Mouse (Mus musculus) liver, embryonic 13.5 days (tissue): ENCODE results near the gene Fgd5. TPM values are rescaled to one million over a fixed set of nuclear protein-coding genes. Genes with fewer than 3 reads are reported as not detected.
"Not testable (repeated sequence)": the region's sequence is repeated elsewhere in the genome, so short reads cannot be mapped to it uniquely, and the experiment has no call there.

Experiments used
- ATAC-seq: fragments of 200-750 bp; cut with Nextera tagmentation; 2 replicates; pipeline ENCODE4 v1.8.0; 2017; ENCODE audit warnings: low read depth, mild to moderate bottlenecking, moderate number of reproducible peaks, moderate library complexity
- DNase-seq: peaks from one replicate; pipeline ENCODE4 v3.0.0; 2022
- H3K27ac ChIP-seq: fragments of 300-500 bp; sonication (generic); 2 replicates; pipeline ENCODE4 v1.5.1; 2015; ENCODE audit warnings: moderate library complexity, mild to moderate bottlenecking, inconsistent platforms
- H3K27me3 ChIP-seq: fragments of 300-500 bp; sonication (generic); 2 replicates; pipeline ENCODE4 v1.6.1; 2015; ENCODE audit warnings: mild to moderate bottlenecking, inconsistent platforms
- H3K36me3 ChIP-seq: fragments of 300-500 bp; sonication (generic); 2 replicates; pipeline ENCODE4 v1.6.1; 2015; ENCODE audit warnings: mild to moderate bottlenecking, inconsistent platforms
- H3K4me1 ChIP-seq: fragments of 300-500 bp; sonication (generic); replicated peaks from 2 replicates; pipeline ENCODE4 v1.6.1; 2015; ENCODE audit warnings: inconsistent platforms
- H3K4me2 ChIP-seq: fragments of 300-500 bp; sonication (generic); 2 replicates; pipeline ENCODE4 v1.6.1; 2015; ENCODE audit warnings: inconsistent platforms, mild to moderate bottlenecking, moderate library complexity
- H3K4me3 ChIP-seq: fragments of 300-500 bp; sonication (generic); replicated peaks from 2 replicates; pipeline ENCODE4 v1.5.1; 2015; ENCODE audit warnings: mild to moderate bottlenecking, inconsistent platforms
- H3K9ac ChIP-seq: fragments of 300-500 bp; sonication (generic); 2 replicates; pipeline ENCODE4 v1.6.1; 2015; ENCODE audit warnings: mild to moderate bottlenecking, inconsistent platforms
- H3K9me3 ChIP-seq: fragments of 300-500 bp; sonication (generic); replicated peaks from 2 replicates; pipeline ENCODE4 v1.6.1; 2016; ENCODE audit warnings: inconsistent platforms
- WGBS: fragments of 180-500 bp; shearing (Covaris S2); methylation state at CpG from one replicate; pipeline ENCODE4 v1.1.7; 2015; ENCODE audit not compliant: insufficient replicate concordance; 5-methylcytosine and 5-hydroxymethylcytosine counted together
- polyA plus RNA-seq: library from polyadenylated mRNA; unstranded; fragments of >200 nt; fragmentation: Nextera tagmentation; extraction: Ambion mirVana; gene quantifications from 2 replicates; pipeline ENCODE4 v1.2.1, GENCODE M21; 2015

Fgd5 gene
- 2.4 and 2.7 TPM in 2 replicates for polyA plus RNA-seq

GRCm38 (mm10) chr6:91978371-91979300 lies at the start of gene Fgd5:
Gene Fgd5 (plus strand): TSS chr6:91978878.
- DNase-seq (no peak), ATAC-seq (peak; percentile 29; the same call in 1 of the 2 replicates)
- Histone ChIP-seq H3K9ac (peak within 1 kb of the TSS; percentile 53; the same call in 1 of the 2 replicates), H3K36me3 (no peaks in the 10 kb centered on the region), H3K4me2 (peak within 1 kb of the TSS; percentile 63), H3K27ac (no peak within 1 kb of the TSS), H3K27me3 (peaks cover 59% of the 10 kb centered on the region), H3K4me1 (peaks cover 2% of the 10 kb centered on the region; the same call in 1 of the 2 replicates), H3K9me3 (no peaks in the 10 kb centered on the region), H3K4me3 (peak within 1 kb of the TSS; percentile 53)
- under 1% methylated on average over 57 of the region's 62 CpGs for WGBS

- H3K27me3 ChIP-seq: no peaks in the 10 kb centered on the region
- no peak overlapping the region for H3K4me2 ChIP-seq
- WGBS: 67% methylated on average over 5 of the region's 5 CpGs
- no peak overlapping the region for H3K27ac ChIP-seq
- DNase-seq (no peak), ATAC-seq (no peak)
- no peak overlapping the region for H3K9ac ChIP-seq
- H3K4me3 ChIP-seq: no peak overlapping the region
- H3K4me1 ChIP-seq: no peaks in the 10 kb centered on the region
- H3K36me3 ChIP-seq: no peaks in the 10 kb centered on the region
- H3K9me3 ChIP-seq: no peaks in the 10 kb centered on the region
Measured at GRCm38 (mm10) chr6:91931231-91931630, 47.4 kb upstream of the Fgd5 start.

- ATAC-seq: no peak
- DNase-seq: no peak
- Histone ChIP-seq H3K36me3 (no peaks in the 10 kb centered on the region), H3K27ac (no peak overlapping the region), H3K4me1 (no peaks in the 10 kb centered on the region), H3K4me2 (no peak overlapping the region), H3K27me3 (no peaks in the 10 kb centered on the region), H3K9me3 (no peaks in the 10 kb centered on the region), H3K9ac (no peak overlapping the region), H3K4me3 (no peak overlapping the region)
- 67% methylated on average over 4 of the region's 4 CpGs for WGBS
Measured at GRCm38 (mm10) chr6:91938491-91938890, 40.2 kb upstream of the Fgd5 start.

- WGBS: 60% methylated on average over 2 of the region's 2 CpGs
- no peak overlapping the region for H3K4me2 ChIP-seq
- H3K27me3 ChIP-seq: no peaks in the 10 kb centered on the region
- DNase-seq: no peak
- H3K9ac ChIP-seq: no peak overlapping the region
- no peaks in the 10 kb centered on the region for H3K36me3 ChIP-seq
- no peak overlapping the region for H3K4me3 ChIP-seq
- no peaks in the 10 kb centered on the region for H3K4me1 ChIP-seq
- no peaks in the 10 kb centered on the region for H3K9me3 ChIP-seq
- no peak for ATAC-seq
- H3K27ac ChIP-seq: no peak overlapping the region
Measured at GRCm38 (mm10) chr6:91948426-91948825, 30.3 kb upstream of the Fgd5 start.

GRCm38 (mm10) chr6:91958015-91958414 lies 20.7 kb upstream of the Fgd5 start:
- WGBS: 10% methylated on average over 2 of the region's 8 CpGs
- H3K4me1 ChIP-seq, H3K36me3 ChIP-seq, H3K9me3 ChIP-seq, H3K27ac ChIP-seq, DNase-seq, H3K4me3 ChIP-seq, H3K9ac ChIP-seq, H3K27me3 ChIP-seq, ATAC-seq, H3K4me2 ChIP-seq: not testable (repeated sequence)

- H3K36me3 ChIP-seq: no peaks in the 10 kb centered on the region
- H3K4me3 ChIP-seq: no peak overlapping the region
- DNase-seq (no peak), ATAC-seq (no peak)
- WGBS: 28% methylated on average over 8 of the region's 8 CpGs
- no peaks in the 10 kb centered on the region for H3K27me3 ChIP-seq
- H3K4me2 ChIP-seq: no peak overlapping the region
- H3K27ac ChIP-seq: no peak overlapping the region; the same call in 1 of the 2 replicates
- no peaks in the 10 kb centered on the region for H3K9me3 ChIP-seq
- no peaks in the 10 kb centered on the region; the same call in 1 of the 2 replicates for H3K4me1 ChIP-seq
- no peak overlapping the region for H3K9ac ChIP-seq
Measured at GRCm38 (mm10) chr6:91960028-91960811, 18.5 kb upstream of the Fgd5 start.

GRCm38 (mm10) chr6:91963429-91963828 lies 15.2 kb upstream of the Fgd5 start:
- Histone ChIP-seq H3K36me3 (no peaks in the 10 kb centered on the region), H3K9ac (no peak overlapping the region), H3K27me3 (no peaks in the 10 kb centered on the region), H3K27ac (no peak overlapping the region), H3K9me3 (no peaks in the 10 kb centered on the region), H3K4me3 (no peak overlapping the region), H3K4me2 (no peak overlapping the region), H3K4me1 (no peaks in the 10 kb centered on the region; the same call in 1 of the 2 replicates)
- WGBS: 24% methylated on average over 4 of the region's 4 CpGs
- DNase-seq (no peak), ATAC-seq (no peak)

- ATAC-seq: no peak
- WGBS: 79% methylated on average over 8 of the region's 8 CpGs
Measured at GRCm38 (mm10) chr6:91965060-91965459, 13.6 kb upstream of the Fgd5 start.

GRCm38 (mm10) chr6:91966006-91966405 lies 12.7 kb upstream of the Fgd5 start:
- 56% methylated on average over 6 of the region's 6 CpGs for WGBS
- no peaks in the 10 kb centered on the region for H3K27me3 ChIP-seq
- ATAC-seq (no peak), DNase-seq (no peak)
- H3K4me3 ChIP-seq: no peak overlapping the region
- H3K4me1 ChIP-seq: no peaks in the 10 kb centered on the region; the same call in 1 of the 2 replicates
- no peaks in the 10 kb centered on the region for H3K9me3 ChIP-seq
- no peak overlapping the region for H3K9ac ChIP-seq
- no peaks in the 10 kb centered on the region for H3K36me3 ChIP-seq
- H3K27ac ChIP-seq: no peak overlapping the region
- H3K4me2 ChIP-seq: no peak overlapping the region

More at GRCm38 (mm10) chr6:91965060-91965459, 13.6 kb upstream of the Fgd5 start:
- H3K4me2 ChIP-seq: no peak overlapping the region
- H3K36me3 ChIP-seq: no peaks in the 10 kb centered on the region
- no peak overlapping the region for H3K27ac ChIP-seq
- no peak for DNase-seq
- no peaks in the 10 kb centered on the region; the same call in 1 of the 2 replicates for H3K4me1 ChIP-seq
- H3K9ac ChIP-seq: no peak overlapping the region
- no peaks in the 10 kb centered on the region for H3K27me3 ChIP-seq
- H3K9me3 ChIP-seq: no peaks in the 10 kb centered on the region
- H3K4me3 ChIP-seq: no peak overlapping the region

- peak overlapping the region; percentile 23; the same call in 1 of the 2 replicates for H3K27ac ChIP-seq
- no peaks in the 10 kb centered on the region for H3K9me3 ChIP-seq
- no peak overlapping the region for H3K4me2 ChIP-seq
- H3K27me3 ChIP-seq: peaks cover 10% of the 10 kb centered on the region
- H3K9ac ChIP-seq: no peak overlapping the region
- H3K4me3 ChIP-seq: no peak overlapping the region
- ATAC-seq (peak; percentile 67), DNase-seq (no peak)
- no peaks in the 10 kb centered on the region for H3K36me3 ChIP-seq
- H3K4me1 ChIP-seq: peaks cover 20% of the 10 kb centered on the region
- WGBS: 13% methylated on average over 9 of the region's 9 CpGs
Measured at GRCm38 (mm10) chr6:91972201-91972646, 6.5 kb upstream of the Fgd5 start.

GRCm38 (mm10) chr6:91973972-91974371 lies 4.7 kb upstream of the Fgd5 start:
- Histone ChIP-seq H3K27me3 (peaks cover 28% of the 10 kb centered on the region), H3K9ac (no peak overlapping the region), H3K9me3 (no peaks in the 10 kb centered on the region), H3K27ac (no peak overlapping the region), H3K36me3 (no peaks in the 10 kb centered on the region), H3K4me1 (peaks cover 21% of the 10 kb centered on the region), H3K4me3 (no peak overlapping the region), H3K4me2 (no peak overlapping the region)
- DNase-seq (no peak), ATAC-seq (no peak)
- 37% methylated on average over 6 of the region's 6 CpGs for WGBS
